Mouse (Mus musculus) MEL-GATA-1-ER (cell line): ENCODE results near the gene Adam6a.
"Not testable (repeated sequence)": the region's sequence is repeated elsewhere in the genome, so short reads cannot be mapped to it uniquely, and the experiment has no call there.

Experiments used
- DNase-seq: peaks from one replicate; pipeline ENCODE4 v3.0.0-alpha.2; 2012; ENCODE audit warnings: low read depth; ENCODE audit errors: extremely low read depth

The Adam6a gene

DNA sequence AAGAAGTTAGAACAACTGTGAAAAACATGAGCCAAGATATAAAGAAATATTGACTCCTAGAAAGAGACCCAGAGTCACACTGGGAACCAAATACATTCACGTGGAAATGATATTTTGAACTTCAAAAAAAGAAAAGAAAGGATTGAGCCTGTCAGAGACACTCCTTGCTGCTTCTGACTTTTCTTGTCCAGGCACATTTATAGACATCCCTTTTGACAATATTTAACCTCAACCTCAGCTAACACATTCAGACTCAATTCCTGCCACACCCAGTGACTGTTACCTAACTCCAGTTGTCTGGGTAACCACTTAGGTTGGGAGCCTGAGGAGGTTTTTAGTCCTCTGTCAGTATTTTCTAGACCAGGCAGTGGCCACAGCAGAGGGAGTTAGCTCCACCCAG lies at the start of gene Adam6a:
Gene Adam6a, plus strand, starts transcription at position 301 of the 400 bp plus-strand sequence.
- DNase-seq: not testable (repeated sequence)

DNA sequence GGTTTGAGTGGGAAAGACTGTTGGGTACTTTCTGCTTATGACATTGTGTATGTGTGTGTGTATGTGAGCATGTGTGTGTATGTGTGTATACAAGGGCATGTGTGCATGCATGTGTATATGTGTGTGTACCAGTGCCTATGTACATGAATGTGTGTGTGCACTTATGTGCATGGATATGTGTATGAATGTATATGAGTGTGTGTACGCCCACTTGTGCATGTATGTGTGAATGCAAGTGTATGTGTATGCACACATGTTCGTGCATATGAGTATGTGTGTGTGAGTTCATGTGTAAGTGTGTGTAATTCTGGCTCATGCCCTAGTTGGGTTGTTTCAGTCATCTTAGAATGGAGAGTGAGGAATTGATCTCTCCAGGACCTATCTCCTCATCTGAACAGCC lies 17.8 kb upstream of the Adam6a start:
- no peak for DNase-seq

DNA sequence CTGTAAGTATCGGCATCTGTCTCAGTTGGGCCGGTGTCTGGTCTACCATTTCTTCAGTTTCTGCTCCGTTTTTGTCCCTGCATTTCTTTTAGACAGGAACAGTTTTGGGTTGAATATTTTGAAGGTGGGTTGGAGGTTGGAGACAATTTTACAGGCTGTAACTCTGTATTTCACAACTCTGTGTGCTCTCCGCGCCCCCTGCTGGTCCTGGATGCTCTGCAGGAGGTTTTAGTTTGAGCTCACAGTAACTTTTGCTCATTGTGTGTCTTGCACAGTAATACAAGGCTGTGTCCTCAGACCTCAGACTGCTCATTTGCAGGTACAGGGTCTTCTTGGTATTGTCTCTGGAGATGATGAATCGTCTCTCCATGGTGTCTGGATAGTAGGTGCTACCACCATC lies 34.5 kb downstream of the Adam6a start:
- no peak for DNase-seq

DNA sequence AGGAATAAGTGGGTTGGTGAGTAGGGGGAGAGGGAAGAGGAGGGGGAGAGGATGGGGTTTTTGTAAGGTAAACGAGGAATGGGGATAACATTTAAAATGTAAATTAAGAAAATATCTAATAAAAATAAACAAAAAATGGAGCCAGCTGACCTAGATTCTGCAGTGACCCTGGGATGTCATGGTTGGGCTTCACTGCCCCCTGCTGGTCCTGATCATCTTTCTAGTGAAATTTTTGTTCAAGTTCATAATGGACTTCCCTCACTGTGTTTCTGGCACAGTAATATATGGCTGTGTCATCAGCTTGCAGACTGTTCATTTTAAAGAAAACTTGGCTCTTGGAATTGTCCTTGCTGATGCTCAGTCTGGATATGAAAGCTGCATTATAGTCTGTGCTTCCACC lies 44.3 kb downstream of the Adam6a start:
- DNase-seq: no peak
